Mouse (Mus musculus) central nervous system, embryonic 14 days (tissue): ENCODE measurements around the gene Olfr54. TPM values are rescaled to one million over a fixed set of nuclear protein-coding genes. Genes with fewer than 3 reads are reported as not detected.

Experiments used
- polyA plus RNA-seq: library from polyadenylated mRNA; depleted of rRNA; stranded (reverse); fragments of >200 nt; gene quantifications from 2 replicates; pipeline ENCODE4 v1.2.3, GENCODE M21; 2012; rRNA removed

Gene Olfr54
- polyA plus RNA-seq: not detected in 2 replicates

GRCm38 (mm10) chr11:51013936-51014335 lies at the start of gene Olfr54:
Gene Olfr54, plus strand, starts transcription at chr11:51014236.

GRCm38 (mm10) chr11:50966230-50966629 lies 47.8 kb upstream of the Olfr54 start, which contains the start of gene Olfr1378:
Gene Olfr1378, plus strand, starts transcription at chr11:50966530.

GRCm38 (mm10) chr11:50981667-50982066 lies 32.4 kb upstream of the Olfr54 start, which contains the start of gene Olfr1377:
Gene Olfr1377, plus strand, starts transcription at chr11:50981967.

GRCm38 (mm10) chr11:51003296-51003695 lies 10.7 kb upstream of the Olfr54 start, which contains the start of gene Olfr51:
Gene Olfr51, plus strand, starts transcription at chr11:51003596.

GRCm38 (mm10) chr11:51047809-51048208 lies 33.8 kb downstream of the Olfr54 start, which contains the start of gene Olfr1375:
Gene Olfr1375, plus strand, starts transcription at chr11:51048109.

GRCm38 (mm10) chr11:51059151-51059571 lies 45.1 kb downstream of the Olfr54 start, which contains the start of gene Zfp354a:
Gene Zfp354a, plus strand, starts transcription at chr11:51059257.

Other genes with a start within 250 kb of the Olfr54 start
- 30.8 and 37.3 TPM in 2 replicates for gene Zfp354c, start 186.5 kb upstream of the Olfr54 start, polyA plus RNA-seq
- 1.3 and 1.5 TPM in 2 replicates for gene Zfp879, start 172.7 kb upstream of the Olfr54 start, polyA plus RNA-seq
- 0.09 and 0.13 TPM in 2 replicates for gene Grm6, start 163.6 kb upstream of the Olfr54 start, polyA plus RNA-seq
- 10.3 and 13.2 TPM in 2 replicates for gene Zfp454, start 126.6 kb upstream of the Olfr54 start, polyA plus RNA-seq
- gene Zfp2, start 98.1 kb upstream of the Olfr54 start, polyA plus RNA-seq: 21.7 and 23.2 TPM in 2 replicates
- gene Zfp354b, start 82.6 kb upstream of the Olfr54 start, polyA plus RNA-seq: 2.3 and 2.4 TPM in 2 replicates
- not detected in 2 replicates for gene 4933414I15Rik, start 70.5 kb upstream of the Olfr54 start, polyA plus RNA-seq
- 0.50 TPM in 1 of 2 replicates, not detected in the other for gene Prop1, start 60.5 kb upstream of the Olfr54 start, polyA plus RNA-seq
- gene Olfr1378, start 47.7 kb upstream of the Olfr54 start, polyA plus RNA-seq: not detected in 2 replicates
- gene Olfr1377, start 32.3 kb upstream of the Olfr54 start, polyA plus RNA-seq: not detected in 2 replicates
- not detected in 2 replicates for gene Olfr51, start 10.6 kb upstream of the Olfr54 start, polyA plus RNA-seq
- not detected in 2 replicates for gene Olfr1375, start 33.9 kb downstream of the Olfr54 start, polyA plus RNA-seq
- gene Zfp354a, start 45.0 kb downstream of the Olfr54 start, polyA plus RNA-seq: 11.5 and 12.7 TPM in 2 replicates
- gene Gm12569, start 206.2 kb downstream of the Olfr54 start, polyA plus RNA-seq: not detected in 2 replicates
- 187 and 206 TPM in 2 replicates for gene Clk4, start 247.5 kb downstream of the Olfr54 start, polyA plus RNA-seq
- gene BC049762, start 248.8 kb downstream of the Olfr54 start, polyA plus RNA-seq: 0.10 and 0.21 TPM in 2 replicates